Mouse (Mus musculus) heart, postnatal 0 days (tissue): Measurements from ENCODE around the gene Cbx2.
A peak's percentile ranks its signal among the peaks of the same experiment; 100 is the strongest.

Source experiments
- CTCF ChIP-seq: IDR thresholded peaks from 2 replicates; pipeline ENCODE4 v1.5.1; 2016; ENCODE audit warnings: antibody characterized with exemption, control low read depth, low read depth
- EP300 ChIP-seq: IDR thresholded peaks from 2 replicates; pipeline ENCODE4 v1.6.1; 2016; ENCODE audit warnings: antibody characterized with exemption, low read depth

DNA sequence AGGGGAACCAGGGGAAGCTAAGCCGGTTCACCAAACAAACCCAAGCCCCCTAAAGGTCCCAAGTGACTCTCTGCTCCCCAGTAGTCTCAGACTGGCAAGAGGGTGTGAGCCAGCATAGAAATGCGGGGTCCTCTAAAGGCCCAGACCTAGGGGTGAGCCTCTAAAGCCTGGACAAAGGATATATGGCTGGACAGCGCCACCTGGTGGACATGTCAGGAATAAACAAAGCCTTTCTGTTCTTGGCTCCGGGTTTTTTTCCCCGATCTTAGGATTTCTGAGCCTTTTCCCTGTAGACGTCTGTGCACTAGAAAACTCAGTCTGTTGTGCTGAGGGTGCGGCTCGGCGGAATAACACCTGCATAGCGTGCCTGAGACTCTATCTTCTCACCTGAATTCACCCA lies 47.3 kb upstream of the Cbx2 start:
- TF ChIP-seq CTCF (peak; percentile 80), EP300 (no peak)
